Mouse (Mus musculus) kidney, postnatal 25 days (tissue): Measurements from ENCODE around the gene 1810049J17Rik.
"Not testable (repeated sequence)": the region's sequence is repeated elsewhere in the genome, so short reads cannot be mapped to it uniquely, and the experiment has no call there.

Experiments
- DNase-seq, 2 experiments: peaks; one replicate each; pipeline ENCODE4 v3.0.0; 2021; ENCODE audit warnings: mixed read lengths in 2 of 2

Gene 1810049J17Rik

DNA sequence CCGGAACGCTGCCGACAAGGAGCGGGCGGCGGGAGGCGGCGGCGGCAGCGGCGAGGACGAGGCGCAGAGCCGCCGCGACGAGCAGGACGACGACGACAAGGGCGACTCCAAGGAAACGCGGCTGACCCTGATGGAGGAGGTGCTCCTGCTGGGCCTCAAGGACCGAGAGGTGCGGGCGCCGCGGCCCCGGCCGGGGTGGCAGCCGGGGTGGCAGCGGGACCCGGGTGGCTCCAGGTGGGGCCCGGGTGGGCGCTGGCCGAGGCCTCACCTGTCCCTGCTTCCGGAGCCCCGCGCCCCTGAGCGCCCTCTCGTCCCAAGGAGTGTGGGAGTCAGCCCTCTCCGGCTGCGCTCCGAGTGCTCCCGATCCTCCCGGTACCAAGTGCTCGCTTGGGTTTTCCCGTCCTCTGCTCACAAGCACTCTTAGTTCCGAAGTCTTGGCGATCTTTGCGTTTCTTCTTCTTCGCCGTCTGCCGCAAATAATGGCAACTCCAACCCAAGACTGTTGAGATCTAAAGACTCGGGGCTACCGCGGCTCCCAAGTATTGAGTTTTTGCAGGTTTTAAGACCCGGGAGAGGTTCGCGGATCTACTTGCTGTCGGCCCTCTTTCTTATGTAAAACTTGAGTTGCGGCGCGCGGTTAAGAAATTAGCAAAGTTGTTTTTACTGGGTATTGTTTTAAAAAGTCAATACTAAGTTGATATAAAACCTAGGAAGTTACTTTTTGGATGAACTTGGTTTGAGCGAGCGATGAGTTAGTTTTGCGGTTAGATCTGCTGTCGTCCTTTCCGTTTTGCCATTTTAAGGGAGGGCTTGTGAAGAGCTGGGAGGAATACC is at the start of gene 1810049J17Rik:
TSS of gene 1810049J17Rik (minus strand) at position 112 of the 834 bp plus-strand sequence.
- DNase-seq = peak; percentile 20 to 70

- DNase-seq = peak; percentile 77 to 86
Observed at GRCm38 (mm10) chr15:12371183-12371582, 49.5 kb upstream of the 1810049J17Rik start.

GRCm38 (mm10) chr15:12370096-12370495 is 48.4 kb upstream of the 1810049J17Rik start:
- no peak for DNase-seq

GRCm38 (mm10) chr15:12368850-12369249 is 47.2 kb upstream of the 1810049J17Rik start:
- DNase-seq = no peak

DNA sequence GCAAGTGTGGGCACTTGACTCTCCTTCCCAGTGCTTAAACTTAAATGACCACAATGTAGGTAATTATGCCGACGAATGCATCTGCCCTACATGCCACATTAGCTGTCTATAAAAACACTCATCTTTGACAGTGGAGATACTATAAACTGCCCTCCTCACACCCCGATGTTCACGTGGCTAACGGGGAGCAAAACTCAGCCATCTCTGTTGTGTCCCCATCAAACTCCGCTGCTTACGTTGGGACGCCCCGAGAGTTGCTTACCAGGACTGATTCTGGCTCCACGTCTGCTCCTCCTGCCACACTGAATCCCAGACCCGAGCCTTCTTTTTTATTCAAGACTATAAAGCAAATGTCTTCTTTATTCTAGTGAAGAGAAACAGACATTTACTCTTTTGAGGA is 46.7 kb upstream of the 1810049J17Rik start:
- no peak for DNase-seq

GRCm38 (mm10) chr15:12367306-12368080 is 45.8 kb upstream of the 1810049J17Rik start:
- DNase-seq = peak; percentile 38 to 63

DNA sequence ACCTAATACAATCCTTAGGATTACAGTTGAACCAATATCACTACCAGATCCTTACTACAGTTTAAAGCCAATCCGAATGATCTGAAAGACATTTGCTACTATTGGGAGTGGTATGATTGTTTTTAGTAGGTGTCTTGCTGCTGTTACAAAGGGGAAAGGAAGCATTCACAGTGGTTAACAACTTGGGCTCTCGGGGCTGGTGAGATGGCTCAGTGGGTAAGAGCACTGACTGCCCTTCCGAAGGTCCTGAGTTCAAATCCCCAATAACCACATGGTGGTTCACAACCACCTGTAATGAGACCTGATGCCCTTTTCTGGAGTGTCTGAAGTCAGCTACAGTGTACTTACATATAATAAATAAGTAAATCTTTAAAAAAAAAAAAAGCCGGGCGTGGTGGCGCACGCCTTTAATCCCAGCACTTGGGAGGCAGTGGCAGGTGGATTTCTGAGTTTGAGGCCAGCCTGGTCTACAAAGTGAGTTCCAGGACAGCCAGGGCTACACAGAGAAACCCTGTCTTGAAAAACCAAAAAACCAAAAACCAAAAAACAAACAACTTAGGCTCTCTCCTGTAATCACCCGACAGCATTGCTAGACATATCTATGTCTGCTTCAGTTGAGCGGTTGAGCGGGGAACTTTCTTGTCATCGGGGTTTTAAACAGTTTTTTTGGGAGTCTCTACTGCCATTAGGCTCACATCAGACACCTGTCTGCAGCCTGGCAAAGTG is 45.0 kb upstream of the 1810049J17Rik start:
- not testable (repeated sequence) for DNase-seq

DNA sequence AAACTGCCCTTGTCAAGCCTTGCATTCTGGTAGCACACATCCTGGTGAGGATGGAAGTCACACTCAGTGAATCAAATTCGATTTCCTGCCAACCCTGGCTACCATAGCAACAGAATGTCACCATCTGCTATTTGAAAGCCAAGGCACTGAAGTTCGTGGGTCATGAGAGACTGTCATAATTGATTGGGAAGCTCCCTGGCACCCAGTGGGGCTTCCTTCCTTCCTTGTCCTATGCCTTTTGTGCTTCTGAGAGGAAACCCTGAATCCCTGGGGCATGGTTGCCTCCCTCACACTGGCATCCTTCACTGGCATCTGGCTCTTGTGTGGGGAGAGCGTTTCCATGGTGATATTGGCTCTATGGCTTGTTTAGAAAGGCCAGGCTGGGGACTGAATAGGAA is 44.4 kb upstream of the 1810049J17Rik start:
- DNase-seq = peak in 1 of 2 experiments; percentile 39

DNA sequence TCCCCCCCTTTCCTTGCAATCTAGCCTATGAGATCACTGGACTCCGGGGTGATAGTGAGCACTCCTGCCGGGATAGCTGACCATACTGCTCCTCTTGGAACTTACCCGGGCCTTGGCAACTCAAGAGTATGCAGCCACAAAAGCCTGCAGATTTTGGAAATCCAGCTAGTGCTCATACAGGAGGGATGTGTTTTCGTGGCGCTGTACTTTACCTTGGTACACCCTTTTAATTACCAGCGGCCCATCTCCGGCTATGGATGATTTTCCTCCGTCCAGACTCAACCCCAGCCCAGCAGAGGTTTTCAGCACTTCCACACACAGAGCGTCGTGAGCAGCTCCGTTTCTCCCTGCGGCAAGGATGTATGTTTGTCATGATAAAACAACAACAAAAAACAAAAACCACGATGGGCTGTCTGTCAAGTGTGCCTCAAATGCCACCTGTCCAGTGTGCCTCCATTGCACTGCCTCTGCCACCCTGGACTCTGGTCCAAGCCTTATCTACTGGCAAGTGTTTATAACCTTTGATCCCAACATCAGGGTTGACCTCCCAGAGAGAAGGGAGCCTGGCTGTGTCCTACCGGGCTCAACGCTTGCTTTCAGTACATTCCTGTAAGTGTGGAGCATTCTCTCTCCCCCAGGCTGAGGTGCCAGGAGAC is 43.8 kb upstream of the 1810049J17Rik start:
- DNase-seq = no peak

- DNase-seq = no peak
Observed at GRCm38 (mm10) chr15:12364096-12364495, 42.4 kb upstream of the 1810049J17Rik start.

GRCm38 (mm10) chr15:12362701-12363040 is 41.0 kb upstream of the 1810049J17Rik start:
- DNase-seq = no peak

- DNase-seq = no peak
Observed at GRCm38 (mm10) chr15:12362001-12362700, 40.5 kb upstream of the 1810049J17Rik start.

DNA sequence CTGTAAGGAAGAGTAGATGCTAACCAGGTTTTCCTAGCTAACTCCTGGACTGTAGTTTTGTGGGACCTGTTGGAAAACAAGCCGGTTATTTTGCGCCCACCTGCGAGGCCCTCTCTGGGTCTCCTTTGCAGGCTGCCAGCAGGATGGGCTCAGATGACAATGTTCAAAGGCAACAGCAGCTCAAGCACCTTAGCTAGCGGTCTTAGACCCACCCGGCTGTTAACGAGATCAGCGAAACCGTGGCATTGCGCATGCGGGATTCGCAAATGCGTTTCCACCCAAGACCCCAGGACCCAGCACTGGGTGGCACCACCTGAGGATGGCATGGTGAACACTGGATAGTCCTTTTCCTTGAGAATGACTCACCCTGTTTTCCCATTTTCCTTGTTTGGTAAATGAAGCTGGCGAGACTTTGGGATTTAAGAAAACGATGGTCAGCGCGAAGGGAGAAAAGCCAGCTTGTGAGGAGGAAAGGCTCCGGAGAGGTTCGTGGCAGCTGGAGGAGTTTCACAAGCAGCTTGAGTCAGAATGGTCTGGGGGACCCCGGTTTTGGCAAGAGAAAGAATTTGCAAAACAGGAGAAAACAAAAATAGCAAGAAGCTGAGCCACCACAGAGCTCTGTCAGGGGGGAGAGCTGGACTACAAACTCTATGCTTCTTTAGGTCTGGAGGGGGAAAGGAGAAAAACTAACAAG is 39.0 kb upstream of the 1810049J17Rik start:
- no peak for DNase-seq

- DNase-seq = no peak
Observed at GRCm38 (mm10) chr15:12358384-12358783, 36.7 kb upstream of the 1810049J17Rik start.

DNA sequence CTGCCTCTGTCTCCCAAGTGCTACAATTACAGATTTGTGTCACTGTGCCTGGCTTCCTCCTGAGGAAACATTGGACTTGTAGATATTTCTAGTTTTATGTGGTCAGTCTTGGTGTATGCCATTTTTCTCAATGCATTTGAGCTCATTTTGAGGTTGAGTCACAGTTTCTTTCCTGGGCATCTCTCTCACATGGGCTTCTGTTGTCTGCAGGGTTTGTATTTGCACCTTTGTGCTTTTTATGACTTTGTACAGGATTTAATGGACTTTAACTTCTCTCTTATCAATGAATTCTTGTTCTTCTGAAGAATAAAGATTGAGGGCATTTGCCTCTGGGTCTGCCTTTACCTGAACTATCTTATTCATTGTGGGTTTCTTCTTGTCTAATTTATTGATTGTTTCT is 35.8 kb upstream of the 1810049J17Rik start:
- no peak for DNase-seq

DNA sequence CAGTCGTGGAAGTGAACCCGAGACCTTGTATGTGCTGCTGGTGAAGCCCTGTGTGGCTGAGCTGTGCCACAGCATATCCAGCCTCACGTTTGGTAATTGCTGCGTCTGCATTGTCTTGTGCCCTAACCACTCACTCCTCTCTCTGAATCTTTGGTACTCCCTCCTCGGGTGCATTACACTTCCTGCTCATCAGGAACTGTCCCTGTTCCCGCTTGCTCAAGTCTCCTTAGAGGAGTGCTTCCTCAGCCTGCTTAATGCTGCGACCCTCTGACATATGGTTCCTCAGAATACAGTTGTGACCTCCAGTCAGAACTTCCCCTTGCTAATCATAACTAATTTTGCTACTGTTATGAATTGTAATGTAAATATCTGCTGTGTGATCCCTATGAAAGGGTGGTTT is 34.2 kb upstream of the 1810049J17Rik start:
- DNase-seq = no peak

- DNase-seq = no peak
Observed at GRCm38 (mm10) chr15:12355261-12355660, 33.6 kb upstream of the 1810049J17Rik start.

DNA sequence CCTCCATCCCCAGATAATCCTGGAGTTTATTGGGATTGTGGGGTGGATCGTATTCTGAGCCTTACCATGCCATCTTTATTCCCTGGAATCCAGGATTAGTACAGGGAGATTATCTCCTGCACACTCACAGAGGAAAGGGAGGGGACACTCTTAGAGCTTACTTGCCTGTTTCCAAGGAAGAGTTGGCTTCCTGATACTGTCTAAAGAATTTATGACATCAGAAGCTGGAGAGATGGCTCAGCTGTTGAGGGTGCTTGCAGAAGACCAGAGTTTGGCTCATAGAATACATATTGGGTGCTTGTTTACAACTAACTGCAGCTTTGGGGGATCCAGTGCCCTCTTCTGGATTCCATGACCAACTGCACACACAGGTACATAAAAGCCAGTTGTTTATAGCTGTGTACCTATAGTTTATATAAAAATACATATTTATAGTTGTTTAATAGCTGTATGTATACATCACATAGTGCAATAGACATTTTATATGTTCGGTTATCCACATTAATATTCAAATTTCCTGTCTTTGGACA is 32.6 kb upstream of the 1810049J17Rik start:
- no peak for DNase-seq

GRCm38 (mm10) chr15:12351470-12351869 is 29.8 kb upstream of the 1810049J17Rik start:
- DNase-seq = no peak

DNA sequence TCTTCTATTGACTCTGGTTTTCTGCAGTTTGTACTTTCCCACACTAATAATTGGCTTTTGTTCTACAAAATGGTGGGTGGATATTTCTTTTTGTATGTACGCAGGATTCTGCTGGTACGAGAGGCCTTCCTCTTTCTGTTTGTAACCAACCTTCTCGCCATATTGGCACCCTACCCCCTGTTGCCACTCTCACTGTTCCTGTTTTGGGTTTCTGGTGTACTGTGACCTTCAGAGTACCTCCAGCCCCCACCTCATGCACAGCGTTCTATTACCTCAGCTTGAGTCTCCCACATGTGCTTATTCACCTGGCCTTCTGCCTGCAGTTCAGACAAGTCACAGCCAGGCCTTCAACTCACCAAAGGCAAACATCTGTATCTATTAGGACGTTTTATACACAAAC is 28.1 kb upstream of the 1810049J17Rik start:
- no peak for DNase-seq

DNA sequence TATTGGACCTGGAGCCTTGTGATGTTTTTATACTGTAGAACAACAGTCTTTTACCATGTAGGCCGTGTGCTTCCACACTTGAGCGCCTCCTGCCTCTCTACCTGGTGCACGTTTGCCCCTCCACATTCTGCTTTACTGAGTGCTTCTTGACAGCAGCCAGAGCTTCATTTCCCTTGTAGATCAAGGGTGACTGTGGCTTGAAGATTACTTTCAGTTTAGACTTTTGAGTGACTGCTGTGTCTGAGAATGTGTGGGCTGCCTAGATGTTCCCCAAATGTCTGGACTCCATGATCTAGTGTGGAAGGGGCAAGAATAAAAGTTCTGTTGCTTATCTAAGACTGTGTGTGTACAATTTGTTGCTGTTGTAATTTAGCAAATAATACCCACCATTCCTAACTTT is 27.3 kb upstream of the 1810049J17Rik start:
- DNase-seq = no peak
